In the genomic region with DNA sequence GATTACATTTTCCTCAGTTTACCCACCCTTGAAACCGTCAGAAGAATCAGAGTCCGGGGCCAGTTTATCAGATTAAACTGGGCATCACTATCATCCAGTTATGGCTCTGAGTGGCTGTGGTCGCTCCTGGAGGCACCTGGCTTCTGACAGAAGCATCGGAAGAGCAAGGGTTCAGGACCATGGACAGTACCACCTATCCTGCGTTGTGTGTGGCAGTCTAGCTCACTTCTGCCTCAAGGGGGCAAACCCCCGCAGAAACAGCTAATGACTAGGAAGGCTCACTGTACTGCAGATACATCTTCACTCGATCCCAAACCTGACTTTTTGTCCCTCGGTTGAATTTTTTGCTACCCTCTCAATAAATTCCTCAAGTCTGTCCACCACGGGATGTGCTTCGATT, we compare ENCODE assay signal across 8 mouse cellular contexts.
DNase-seq lines count a peak whose midpoint lies in the region; ATAC-seq and TF ChIP-seq lines count a peak whose summit lies in the region.

No protein-coding gene starts in this region.

- intact Hi-C loops in gastrocnemius, postnatal 14 days (cut with DNase I; ENCODE audit: low total_unique reads): no loop called here

- no peak overlapping the region for H3K4me2 ChIP-seq in limb, embryonic 11.5 days (ENCODE audit: low read depth, severe bottlenecking)

- DNase-seq in gastrocnemius, postnatal 14 days: peak; percentile 13
- no peak for DNase-seq in gastrocnemius, adult 18-20 months (ENCODE audit: low spot score)
- DNase-seq in thymus, adult 2 months: peak; percentile 15
- DNase-seq in thymus, adult 18-20 months: no peak
- peak; percentile 80 for DNase-seq in limb, embryonic 11.5 days (ENCODE audit: low spot score)
- peak; percentile 10 to 14 for DNase-seq in thymus, postnatal 36 days
- DNase-seq in layer of hippocampus, adult 18-20 months (ENCODE audit: low spot score in 2 of 2): no peak
- DNase-seq in right cerebral cortex, postnatal 10 days (ENCODE audit: low spot score in 2 of 2): no peak

- TF ChIP-seq CTCF in thymus, adult 2 months (IDR thresholded peaks at IDR 0.05; ENCODE audit: borderline replicate concordance, control insufficient read depth, extremely low read depth, insufficient read depth, low read length, poor library complexity): peak; percentile 10; the same call in 1 of the 2 replicates

- no peak overlapping the region for H3K4me3 ChIP-seq in thymus, adult 2 months (ENCODE audit: control insufficient read depth, insufficient read depth, low read length)
- no peak overlapping the region for H3K4me3 ChIP-seq in limb, embryonic 11.5 days (ENCODE audit: low read depth, low read length)

- H3K36me3 ChIP-seq in thymus, adult 2 months (ENCODE audit: control insufficient read depth, insufficient read depth, low read length): no peaks in the 10 kb centered on the region
- H3K36me3 ChIP-seq in limb, embryonic 11.5 days (ENCODE audit: control insufficient read depth, insufficient read depth, low read length): no peaks in the 10 kb centered on the region

- WGBS in thymus, adult 2 months: 18% methylated on average over 10 of the region's 10 CpGs
- WGBS in limb, embryonic 11.5 days: 15% methylated on average over 10 of the region's 10 CpGs

- no peaks in the 10 kb centered on the region for H3K4me1 ChIP-seq in thymus, adult 2 months (replicated peaks; ENCODE audit: control insufficient read depth, insufficient read depth, low read length)
- no peaks in the 10 kb centered on the region for H3K4me1 ChIP-seq in limb, embryonic 11.5 days (ENCODE audit: control insufficient read depth, insufficient read depth, low read length)

- H3K9me3 ChIP-seq in limb, embryonic 11.5 days (ENCODE audit: control insufficient read depth, low read length): no peaks in the 10 kb centered on the region

- no peak overlapping the region for H3K9ac ChIP-seq in limb, embryonic 11.5 days (ENCODE audit: low read length)

- H3K27me3 ChIP-seq in thymus, adult 2 months (ENCODE audit: control insufficient read depth, insufficient read depth, low read length): no peaks in the 10 kb centered on the region
- no peaks in the 10 kb centered on the region for H3K27me3 ChIP-seq in limb, embryonic 11.5 days (ENCODE audit: control insufficient read depth, insufficient read depth, low read length)

- no peak for TF ChIP-seq POLR2A in thymus, adult 2 months (IDR thresholded peaks at IDR 0.05; ENCODE audit: control insufficient read depth, extremely low read depth, insufficient read depth, low read length, poor library complexity)

- H3K27ac ChIP-seq in thymus, adult 2 months (ENCODE audit: control insufficient read depth, insufficient read depth, low read length): no peak overlapping the region
- no peak overlapping the region for H3K27ac ChIP-seq in limb, embryonic 11.5 days (replicated peaks; ENCODE audit: low read depth, low read length)

- no peak for ATAC-seq in limb, embryonic 11.5 days (ENCODE audit: insufficient number of reproducible peaks, low FRiP score, low TSS enrichment, low read depth)

Comparison
In these comparisons a context has a peak if more than half of its experiments do, and no peak if none do; other contexts are left out.
1. DNase-seq: peak in gastrocnemius, postnatal 14 days (single experiment), thymus, adult 2 months (single experiment), limb, embryonic 11.5 days (single experiment) and thymus, postnatal 36 days (2 of 2); none in gastrocnemius, adult 18-20 months (single experiment), thymus, adult 18-20 months (0 of 2), layer of hippocampus, adult 18-20 months (0 of 2) and right cerebral cortex, postnatal 10 days (0 of 2).